Mouse (Mus musculus) monocyte, adult 5-6 weeks (primary cell): ENCODE results near the gene S1pr4. TPM values are rescaled to one million over a fixed set of nuclear protein-coding genes. Genes with fewer than 3 reads are reported as not detected.

Source experiments
- ATAC-seq: fragments of 153-309, 156-312 bp; replicated peaks from 2 replicates; pipeline ENCODE4 v1.8.0; 2017; ENCODE audit warnings: mild to moderate bottlenecking; ENCODE audit not compliant: low TSS enrichment, insufficient number of reproducible peaks, severe bottlenecking, poor library complexity, low FRiP score
- total RNA-seq: library from RNA; stranded (forward); fragments of 200-1000, 200-491, 200-594 nt; gene quantifications from 3 replicates; pipeline ENCODE4 v1.2.3, GENCODE M21; 2017

The S1pr4 gene
- total RNA-seq, result 20.5 to 50.8 TPM (median 33.5 TPM) in 3 replicates

DNA sequence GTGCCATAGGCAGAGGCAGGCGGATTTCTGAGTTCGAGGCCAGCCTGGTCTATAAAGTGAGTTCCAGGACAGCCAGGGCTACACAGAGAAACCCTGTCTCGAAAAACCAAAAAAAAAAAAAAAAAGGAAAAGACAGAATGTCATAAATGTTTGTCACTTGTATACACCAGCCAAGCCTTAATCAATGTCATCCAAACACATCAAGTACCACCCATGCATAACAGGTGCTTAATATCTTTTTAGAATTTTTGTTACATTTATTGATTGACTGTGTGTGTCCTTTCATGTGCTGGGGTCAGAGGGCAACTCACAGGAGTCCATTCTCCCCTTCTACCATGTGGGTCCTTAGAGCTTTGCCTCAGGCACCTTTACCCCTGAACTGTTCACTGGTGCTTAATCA is at the start of gene S1pr4:
Gene S1pr4 (minus strand): TSS at position 101 of the 400 bp plus-strand sequence.
- no peak for ATAC-seq

DNA sequence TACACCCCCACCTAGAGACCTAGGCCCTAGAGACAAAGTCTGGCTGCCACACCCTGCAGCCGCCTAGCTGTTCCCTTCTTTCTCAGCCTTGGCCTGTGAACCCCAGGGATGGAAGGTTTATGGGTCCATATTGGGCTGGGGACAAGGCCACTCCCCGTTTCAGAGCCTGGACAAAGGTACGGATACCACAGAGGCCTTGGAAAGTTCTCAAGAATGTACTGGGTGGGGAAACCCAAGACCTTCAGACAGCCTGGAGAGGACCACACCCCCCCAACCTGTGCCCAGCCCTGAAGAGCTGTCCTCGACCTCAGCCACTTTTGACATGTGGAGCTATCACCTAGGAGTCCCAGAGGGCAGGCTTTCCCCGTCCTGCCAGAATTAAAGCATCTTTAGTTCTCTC is 49.0 kb upstream of the S1pr4 start:
- ATAC-seq, result no peak

DNA sequence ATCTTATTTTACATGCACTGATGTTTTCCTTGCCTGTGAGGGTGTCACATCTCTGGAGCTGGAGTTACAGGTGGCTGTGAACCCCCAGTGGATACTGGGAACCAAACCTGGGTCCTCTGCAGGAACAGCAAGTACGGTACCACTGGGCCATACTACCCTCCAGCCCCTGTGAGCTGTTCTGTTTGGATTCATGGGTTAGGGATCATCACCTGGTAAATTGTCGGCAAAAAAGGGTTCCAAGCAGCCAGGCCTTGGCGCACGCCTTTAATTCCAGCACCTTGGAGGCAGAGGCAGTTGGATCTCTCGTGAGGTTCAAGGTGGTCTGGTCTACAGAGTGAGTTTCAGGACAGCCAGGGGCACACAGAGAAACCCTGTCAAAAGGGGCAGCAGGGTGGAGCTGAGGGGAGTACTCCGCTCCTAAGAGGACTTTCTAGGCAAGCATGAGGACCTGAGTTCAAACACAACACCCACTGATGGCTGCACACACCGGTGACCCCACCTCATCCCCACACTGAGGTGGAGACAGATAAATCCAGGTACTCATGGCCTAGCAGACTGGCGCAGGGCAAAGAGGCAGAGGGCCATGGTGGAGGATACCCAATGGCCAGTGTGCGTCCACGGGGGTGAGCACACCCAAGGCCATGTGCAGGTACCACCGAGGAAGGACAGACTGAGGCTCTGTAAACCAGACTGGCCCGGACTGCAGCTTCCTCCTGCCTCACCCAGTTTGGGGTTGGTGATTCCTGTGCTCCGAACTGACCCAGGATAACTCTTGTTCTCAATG is 47.0 kb upstream of the S1pr4 start:
- no peak for ATAC-seq

DNA sequence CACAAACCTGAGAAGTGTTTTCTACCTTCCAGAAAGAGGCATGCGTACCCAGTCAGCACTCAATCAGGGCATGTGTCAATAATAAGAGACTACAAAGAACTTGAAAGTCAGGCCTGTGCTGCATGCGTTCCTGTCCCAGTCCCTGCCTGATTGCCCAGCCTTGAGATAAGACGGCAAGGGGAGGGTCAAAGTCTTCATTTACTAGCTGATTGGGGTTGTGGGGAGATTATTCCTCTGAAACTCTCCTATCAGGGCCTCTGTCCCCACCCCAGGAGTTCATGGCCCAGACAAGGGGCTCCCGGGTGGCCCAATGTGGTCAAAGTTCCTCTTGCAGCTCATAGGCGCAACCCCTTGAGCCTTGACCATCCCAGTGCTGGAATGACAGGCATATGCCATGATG is 46.4 kb upstream of the S1pr4 start:
- ATAC-seq, result no peak

DNA sequence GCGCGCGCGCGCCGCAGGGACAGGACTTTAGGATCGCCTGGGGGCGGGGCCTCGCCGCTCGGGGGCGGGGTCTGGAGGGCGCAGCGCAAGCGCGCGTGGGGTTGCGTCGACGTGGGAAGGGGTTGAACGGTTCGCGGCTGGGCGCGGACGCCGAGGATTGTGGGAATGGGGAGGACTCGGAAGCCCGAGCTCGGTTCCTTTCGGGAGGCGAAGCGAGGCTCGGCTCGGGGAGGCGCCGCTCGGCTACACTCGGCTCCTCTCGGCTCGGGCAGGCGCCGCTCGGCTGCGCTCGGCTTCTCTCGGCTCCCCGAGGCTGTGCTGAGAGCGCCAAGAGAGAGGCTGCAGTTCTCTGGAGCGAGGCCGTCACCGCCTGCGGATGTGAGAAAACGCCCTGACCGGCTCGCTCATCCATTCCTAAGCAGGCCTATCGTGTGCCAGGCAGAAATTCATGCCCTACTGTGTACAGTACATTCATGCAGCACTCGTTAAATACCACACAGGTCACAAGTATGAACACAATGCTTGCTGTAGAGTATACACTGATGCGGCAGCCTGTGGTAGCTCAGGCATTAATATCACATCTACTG is 45.3 kb upstream of the S1pr4 start, which contains the start of gene Gna11:
Gene Gna11 (minus strand): TSS at position 30 of the 587 bp plus-strand sequence.
- peak; percentile 82 for ATAC-seq

DNA sequence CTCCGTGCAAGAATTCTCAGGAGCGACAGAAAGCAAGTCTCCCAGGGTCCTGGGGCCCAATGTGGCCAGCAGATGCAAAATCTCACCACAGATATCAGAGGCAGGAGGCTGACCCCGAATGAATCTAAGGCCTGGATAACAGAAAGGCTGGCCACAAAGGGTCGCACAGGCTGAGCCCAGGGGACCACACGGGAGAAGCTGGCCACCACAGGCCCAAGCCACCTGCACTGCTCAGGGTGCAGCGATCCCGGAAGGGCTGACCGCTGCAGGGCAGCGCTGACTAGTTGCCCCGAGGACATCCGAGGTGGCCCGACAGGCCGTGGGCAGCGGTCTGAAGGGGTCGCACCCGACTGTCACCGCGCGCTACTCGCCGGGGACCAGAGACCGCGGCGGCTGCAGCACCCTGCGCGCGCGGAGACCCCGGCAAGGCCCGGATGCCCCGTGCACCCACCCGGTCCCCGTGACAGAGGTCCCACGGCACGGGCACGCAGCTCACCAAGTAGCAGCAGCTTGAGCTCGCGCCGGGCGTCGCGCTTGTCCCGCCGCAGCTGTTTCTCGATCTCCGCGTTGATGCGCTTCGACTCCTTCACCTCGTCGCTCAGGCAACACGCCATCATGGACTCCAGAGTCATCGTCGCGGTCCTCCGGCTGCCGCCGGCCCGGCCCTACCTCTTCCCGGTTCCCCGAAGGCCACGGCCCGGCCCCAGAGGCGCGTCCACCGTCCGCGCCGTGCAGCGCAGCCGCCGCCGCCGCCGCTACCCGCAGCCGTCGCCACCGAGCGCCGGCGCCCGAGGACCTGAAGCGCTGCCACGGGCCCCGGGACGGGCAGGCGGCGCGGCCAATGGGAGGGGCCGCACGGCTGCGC is 44.6 kb upstream of the S1pr4 start:
- no peak for ATAC-seq

DNA sequence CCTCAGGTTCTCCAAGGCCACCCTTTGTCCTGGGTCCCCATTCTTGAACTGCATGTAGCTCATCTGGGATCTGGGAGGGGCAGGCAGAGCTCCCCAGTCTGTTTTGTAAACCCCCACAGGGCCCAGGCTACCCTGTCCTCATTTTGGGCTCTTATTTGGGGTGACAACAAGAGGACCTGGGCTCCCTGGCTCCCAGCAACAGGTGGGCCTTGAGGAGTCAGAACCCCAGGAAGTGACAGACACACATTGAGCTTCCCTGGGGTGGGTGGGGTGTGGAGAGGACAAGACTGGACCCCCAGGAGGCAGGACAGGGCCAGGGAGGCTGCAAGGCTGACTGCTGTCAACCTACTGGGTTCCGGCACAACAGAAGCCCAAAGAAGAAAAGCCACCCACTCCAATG is 43.7 kb upstream of the S1pr4 start:
- ATAC-seq, result no peak

DNA sequence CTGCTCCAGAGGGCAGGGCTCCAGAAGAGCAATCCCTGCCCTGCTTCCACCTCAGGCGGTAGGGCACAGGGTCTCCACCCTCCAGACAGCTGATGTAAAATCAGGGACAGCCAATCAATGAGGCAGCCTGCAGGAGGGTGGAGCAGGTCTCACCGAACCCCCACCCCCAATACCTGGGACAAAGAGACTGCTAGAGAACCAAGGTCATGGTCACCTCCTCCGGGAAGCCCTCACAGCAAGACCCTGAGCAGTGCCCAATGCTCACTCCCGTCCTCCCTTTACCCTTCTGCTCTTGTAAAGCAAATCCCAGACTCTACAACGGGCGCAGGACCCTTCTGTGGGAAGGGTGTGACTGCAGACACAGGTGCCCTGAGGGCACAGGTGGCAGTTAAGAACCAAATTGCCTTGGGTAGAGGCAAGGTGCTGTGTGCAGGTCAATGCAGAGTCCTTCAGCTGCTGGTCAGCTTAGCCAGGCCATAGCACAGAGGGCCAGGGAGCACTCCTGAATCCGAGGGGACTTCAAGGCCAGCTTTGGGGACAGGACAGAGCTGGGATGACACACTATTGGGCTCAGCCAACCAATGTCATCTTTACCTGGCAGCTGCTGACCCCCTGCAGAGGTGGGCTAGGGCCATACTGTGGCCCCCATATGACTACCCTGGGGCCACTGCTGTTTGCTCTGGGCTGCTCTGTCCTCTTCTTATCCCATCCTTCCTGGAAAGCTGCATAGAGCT is 43.0 kb upstream of the S1pr4 start:
- ATAC-seq, result no peak

DNA sequence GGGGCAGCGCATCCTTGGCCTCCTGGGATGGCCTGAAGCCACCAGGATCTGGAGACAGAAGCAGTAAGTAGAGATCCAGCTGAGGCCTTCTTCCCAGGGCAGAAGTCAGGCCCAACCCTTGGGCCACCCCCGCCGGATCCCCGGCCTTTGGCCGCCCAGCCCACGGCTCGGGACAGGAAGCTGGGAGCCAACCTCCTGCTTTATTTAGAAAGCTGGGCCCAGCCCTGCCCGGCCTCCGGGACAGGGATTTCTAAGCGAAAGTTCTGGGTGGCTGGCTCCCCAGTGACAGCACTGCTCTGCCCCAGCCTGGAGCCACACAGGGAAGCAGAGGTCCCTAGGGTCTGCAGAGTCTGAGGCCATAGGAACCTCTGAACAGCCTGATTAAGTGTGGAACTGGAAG is 41.9 kb upstream of the S1pr4 start:
- ATAC-seq, result no peak

DNA sequence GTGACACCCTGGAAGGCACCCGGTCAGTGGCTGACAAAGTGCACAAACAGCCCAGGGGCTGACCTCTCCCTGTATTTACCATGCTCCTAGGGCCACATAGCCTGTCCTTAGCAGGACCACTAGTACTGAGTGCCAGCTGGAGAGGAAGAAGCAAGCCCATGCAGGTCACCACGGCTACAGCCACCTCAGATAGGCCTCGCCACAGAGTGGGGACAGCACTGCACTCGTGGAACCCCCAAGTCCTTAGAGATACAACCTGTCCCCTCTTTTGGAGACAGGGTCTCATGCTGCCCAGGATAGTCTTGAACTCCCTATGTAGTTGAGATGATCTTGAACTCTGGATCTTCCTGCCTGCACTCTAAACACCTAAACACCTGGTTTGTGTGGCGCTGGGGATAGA is 41.4 kb upstream of the S1pr4 start:
- no peak for ATAC-seq

DNA sequence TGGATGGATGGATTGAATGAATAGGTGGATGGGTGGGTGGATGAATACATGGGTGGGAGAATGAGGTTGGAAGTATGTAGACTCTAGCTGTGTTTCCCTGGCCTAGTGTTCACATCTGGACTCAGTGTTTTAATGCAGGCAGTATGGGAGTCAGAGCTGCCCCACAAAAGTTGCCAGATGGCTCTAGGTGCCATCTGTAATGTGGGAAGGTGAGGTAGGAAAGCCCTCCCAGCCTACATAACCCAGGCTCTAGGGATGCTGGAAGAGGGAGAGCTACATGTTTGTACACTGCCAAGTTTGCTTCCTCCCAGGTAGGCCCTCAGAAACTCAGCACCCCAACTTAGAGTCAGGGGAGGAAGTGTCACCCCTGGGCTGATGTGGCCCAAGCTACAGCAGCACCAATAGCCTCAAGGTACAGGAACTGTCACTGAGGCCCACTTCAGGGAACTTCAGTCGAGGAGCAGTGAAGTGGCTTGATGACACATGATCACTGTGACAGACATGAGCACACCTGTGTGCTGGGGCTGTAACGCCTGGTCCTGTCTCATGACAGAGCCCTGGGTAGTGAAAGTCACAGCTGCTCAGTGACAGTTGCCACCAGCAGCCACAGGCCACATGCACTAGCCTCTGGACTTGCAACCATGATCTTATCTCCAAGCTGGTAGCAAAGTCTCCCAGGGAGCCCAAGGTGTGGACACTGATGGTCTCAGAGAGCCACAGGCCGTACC is 38.6 kb upstream of the S1pr4 start:
- 0 out of 2 replicates have a peak, but pooled peaks have one; percentile 4 for ATAC-seq

DNA sequence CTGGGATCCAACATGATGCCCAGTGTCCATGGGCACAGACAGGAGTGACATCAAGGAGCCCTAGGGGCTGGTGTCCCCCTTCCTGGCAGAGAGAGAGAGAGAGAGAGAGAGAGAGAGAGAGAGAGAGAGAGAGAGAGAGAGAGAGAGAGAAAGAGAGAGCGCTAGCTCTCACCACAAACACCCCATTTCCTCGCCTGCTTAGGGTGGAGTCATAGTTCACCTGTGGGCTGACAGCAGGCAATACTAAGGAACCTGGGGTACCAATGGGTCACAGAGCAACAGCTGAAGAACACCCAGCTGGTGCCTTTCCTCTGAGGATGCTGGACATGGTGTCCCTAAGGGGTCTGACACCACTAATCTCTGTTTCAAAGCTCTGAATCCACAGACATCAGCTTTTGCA is 37.5 kb upstream of the S1pr4 start:
- no peak for ATAC-seq

DNA sequence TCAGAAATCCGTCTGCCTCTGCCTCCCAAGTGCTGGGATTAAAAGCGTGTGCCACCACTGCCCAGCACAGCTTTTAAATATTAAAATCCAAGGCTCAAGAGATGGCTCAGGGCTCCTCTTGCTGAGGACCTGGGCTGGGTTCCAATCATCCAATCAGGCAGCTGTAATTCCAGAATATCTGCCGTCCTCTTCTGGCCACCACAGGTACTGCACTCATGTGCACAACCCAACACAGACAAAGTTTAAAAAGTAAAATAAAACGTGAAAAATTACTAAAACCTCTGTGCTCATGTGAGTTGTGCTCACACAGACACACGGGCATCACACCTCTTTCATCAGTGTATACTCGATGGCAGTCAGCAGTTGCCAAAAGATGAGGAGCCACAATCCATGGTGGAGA is 36.8 kb upstream of the S1pr4 start:
- no peak for ATAC-seq

DNA sequence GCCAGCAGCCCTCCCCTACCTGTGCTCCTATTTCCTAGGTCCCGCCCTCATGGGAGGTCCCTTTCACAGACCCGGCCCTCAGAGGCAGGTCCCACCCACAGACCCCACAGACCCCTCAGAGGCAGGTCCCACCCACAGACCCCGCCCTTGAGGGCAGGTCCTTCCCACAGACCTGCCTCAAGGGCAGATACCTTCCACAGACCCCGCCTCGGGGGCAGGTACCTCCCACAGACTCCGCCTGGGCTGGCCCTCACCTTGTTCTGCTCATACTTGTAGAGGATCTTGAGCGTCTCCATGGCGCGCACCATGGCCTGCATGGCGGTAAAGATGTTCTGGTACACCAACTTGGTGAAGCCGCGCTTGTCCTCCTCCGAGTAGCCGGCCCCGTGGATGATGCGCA is 34.9 kb upstream of the S1pr4 start:
- no peak for ATAC-seq

DNA sequence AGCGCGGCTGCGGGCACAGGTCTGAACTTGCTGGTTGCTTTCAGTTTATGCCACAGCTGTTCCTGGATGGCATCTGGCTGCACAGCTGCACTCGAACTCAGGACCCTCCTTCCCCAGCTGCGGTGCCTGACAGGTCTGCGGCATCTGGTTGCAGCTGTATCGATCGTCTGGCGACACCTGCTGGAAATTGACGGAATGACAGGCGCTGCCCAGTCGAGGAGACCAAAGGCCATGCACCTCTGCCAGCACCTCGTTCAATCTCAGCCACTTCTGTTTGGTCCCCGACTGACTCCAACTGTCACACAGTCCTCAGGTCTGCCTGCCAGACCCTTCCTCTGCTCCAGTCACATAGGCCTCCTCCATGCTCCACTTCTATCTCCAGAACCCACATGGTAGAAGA is 26.8 kb upstream of the S1pr4 start:
- peak; percentile 65 for ATAC-seq

DNA sequence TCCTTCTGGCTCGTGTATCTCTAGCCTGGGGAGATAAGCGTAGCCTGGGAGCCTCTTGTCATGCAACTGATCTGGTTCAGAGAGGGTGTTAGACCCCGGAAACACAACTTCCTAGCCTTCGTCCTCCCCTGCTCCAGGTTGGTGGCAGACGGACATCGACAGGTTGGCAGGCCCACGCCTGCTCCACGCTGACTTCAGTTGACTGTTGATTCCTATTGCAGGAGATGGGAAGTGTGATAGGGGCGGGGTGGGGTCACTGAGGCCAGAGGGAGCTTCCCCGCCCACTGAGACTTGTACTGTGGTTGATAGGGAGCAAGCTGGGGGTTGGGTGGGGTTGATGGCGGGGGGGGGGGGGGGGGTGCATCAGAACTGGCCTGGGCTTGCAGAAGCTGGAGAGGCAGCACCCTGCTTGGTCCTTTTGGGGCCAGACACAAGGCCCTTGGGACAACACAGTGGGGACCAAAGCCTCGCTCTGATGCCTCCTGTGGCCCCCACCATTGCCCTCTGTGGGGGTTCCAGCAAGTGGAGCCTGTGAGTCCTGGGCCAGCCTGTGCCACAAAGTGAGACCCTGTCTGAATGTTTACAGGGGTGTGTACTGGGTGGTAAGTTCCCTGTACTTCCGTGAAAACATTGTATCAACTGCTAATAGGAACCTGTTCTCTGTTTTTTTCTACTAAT is 25.2 kb upstream of the S1pr4 start:
- no peak for ATAC-seq

DNA sequence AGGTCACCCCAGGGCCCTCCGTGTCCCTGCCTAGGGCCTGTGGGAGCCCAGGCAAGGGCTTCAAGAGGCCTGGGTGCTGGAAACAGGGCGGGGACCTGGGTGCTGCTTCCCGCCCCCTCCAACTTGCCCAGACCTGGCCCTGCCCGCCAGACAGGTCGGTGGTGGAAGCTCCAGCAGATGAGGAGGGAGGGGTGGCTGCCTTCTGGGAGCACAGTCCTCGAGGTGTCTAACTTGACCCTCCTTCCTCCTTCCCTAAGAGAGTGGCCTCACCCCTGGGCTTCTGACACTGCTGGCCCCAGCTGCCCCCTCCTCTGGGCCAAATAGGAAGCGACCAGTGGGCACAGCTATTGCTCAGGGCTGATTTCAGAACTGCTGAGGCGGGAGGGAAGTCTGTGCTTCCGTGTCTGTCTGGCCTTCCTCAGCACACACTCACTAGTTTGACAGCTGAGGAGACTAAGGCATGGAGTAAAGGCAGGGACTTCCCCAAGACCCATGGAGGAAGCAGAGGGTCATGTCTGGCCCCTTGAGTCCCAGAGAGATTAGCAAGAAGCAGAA is 24.2 kb upstream of the S1pr4 start, which contains the start of gene Gna15:
Gene Gna15 (minus strand): TSS at position 175 of the 555 bp plus-strand sequence.
- ATAC-seq, result peak; percentile 64
